Comparison of ENCODE assay signal across 9 mouse cellular contexts in genomic region chr1:144197684-144198083, GRCm38 (mm10). TPM values are rescaled to one million over a fixed set of nuclear protein-coding genes. Genes with fewer than 3 reads are reported as not detected.
A peak's percentile ranks its signal among the peaks of the same experiment; 100 is the strongest.
DNase-seq lines count a peak whose midpoint lies in the region; ATAC-seq and TF ChIP-seq lines count a peak whose summit lies in the region.
"Had no signal": no experiment of that assay in that cellular context is flagged by ENCODE, and none has a peak within 500 bp of the region (broad histone marks: within the 10 kb centered on the region; RNA-seq: fewer than 3 reads in every experiment).

No protein-coding gene starts in this region.

- no peaks in the 10 kb centered on the region for H3K79me2 ChIP-seq in liver, adult 2 months (ENCODE audit: control insufficient read depth, insufficient read depth, low read length)

- no peaks in the 10 kb centered on the region for H3K27me3 ChIP-seq in liver, adult 2 months (ENCODE audit: control insufficient read depth, insufficient read depth, low read length)
- no peaks in the 10 kb centered on the region for H3K27me3 ChIP-seq in liver, embryonic 12.5 days (replicated peaks)
- H3K27me3 ChIP-seq in forebrain, embryonic 14.5 days (replicated peaks; ENCODE audit: control insufficient read depth, insufficient read depth, low read length): no peaks in the 10 kb centered on the region
- H3K27me3 ChIP-seq in limb, embryonic 14.5 days (ENCODE audit: control insufficient read depth, insufficient read depth, low read length): no peaks in the 10 kb centered on the region
- H3K27me3 ChIP-seq: hindbrain, embryonic 15.5 days had no signal

- no peaks in the 10 kb centered on the region for H3K9me3 ChIP-seq in liver, embryonic 12.5 days (replicated peaks)
- H3K9me3 ChIP-seq in forebrain, embryonic 14.5 days (replicated peaks; ENCODE audit: control insufficient read depth, low read length): no peaks in the 10 kb centered on the region
- no peaks in the 10 kb centered on the region for H3K9me3 ChIP-seq in limb, embryonic 14.5 days (ENCODE audit: control insufficient read depth, low read length)
- H3K9me3 ChIP-seq: hindbrain, embryonic 15.5 days had no signal

- no peak overlapping the region for H3K27ac ChIP-seq in liver, adult 2 months (replicated peaks; ENCODE audit: insufficient read depth, low read depth, low read length)
- no peak overlapping the region for H3K27ac ChIP-seq in liver, embryonic 12.5 days
- no peak overlapping the region for H3K27ac ChIP-seq in forebrain, embryonic 14.5 days (ENCODE audit: low read depth, low read length)
- no peak overlapping the region for H3K27ac ChIP-seq in limb, embryonic 14.5 days (replicated peaks; ENCODE audit: low read depth, low read length)
- H3K27ac ChIP-seq: hindbrain, embryonic 15.5 days had no signal

- TF ChIP-seq CTCF in liver, adult 2 months (IDR thresholded peaks at IDR 0.05; ENCODE audit: low read depth, low read length): peak; percentile 57

- no peak for TF ChIP-seq POLR2A in liver, adult 2 months (IDR thresholded peaks at IDR 0.05; ENCODE audit: extremely low read depth, insufficient read depth, low read length)
- no peak for TF ChIP-seq POLR2A in limb, embryonic 14.5 days (IDR thresholded peaks at IDR 0.05; ENCODE audit: borderline replicate concordance, extremely low read depth, insufficient read depth, insufficient read length)

- H3K4me2 ChIP-seq in liver, embryonic 12.5 days: no peak overlapping the region
- no peak overlapping the region for H3K4me2 ChIP-seq in forebrain, embryonic 14.5 days (ENCODE audit: low read length)
- no peak overlapping the region for H3K4me2 ChIP-seq in limb, embryonic 14.5 days (replicated peaks; ENCODE audit: low read depth, low read length, severe bottlenecking)
- H3K4me2 ChIP-seq: hindbrain, embryonic 15.5 days had no signal

- peak; percentile 4 to 17 for DNase-seq in cerebellum, adult 18-20 months
- no peak for DNase-seq in cerebellum, adult 9-11 months
- peak; percentile 36 for DNase-seq in liver, adult 2 months (ENCODE audit: extremely low read depth, low read depth, low spot score)
- DNase-seq in adrenal gland, postnatal 25 days: peak; percentile 9
- DNase-seq in forebrain, embryonic 14.5 days (ENCODE audit: low spot score): peak; percentile 76
- peak; percentile 65 for DNase-seq in limb, embryonic 14.5 days (ENCODE audit: low spot score)
- DNase-seq in retina, postnatal 7 days (ENCODE audit: low read depth, low spot score): peak; percentile 24

- H3K4me1 ChIP-seq in liver, adult 2 months (ENCODE audit: control insufficient read depth, insufficient read depth, low read length): no peaks in the 10 kb centered on the region
- H3K4me1 ChIP-seq in liver, embryonic 12.5 days: no peaks in the 10 kb centered on the region
- no peaks in the 10 kb centered on the region for H3K4me1 ChIP-seq in forebrain, embryonic 14.5 days (ENCODE audit: control insufficient read depth, insufficient read depth, low read length)
- H3K4me1 ChIP-seq in limb, embryonic 14.5 days (ENCODE audit: control insufficient read depth, insufficient read depth, low read length): no peaks in the 10 kb centered on the region
- H3K4me1 ChIP-seq: hindbrain, embryonic 15.5 days had no signal

- H3K9ac ChIP-seq in liver, adult 2 months (ENCODE audit: low read depth, low read length): no peak overlapping the region
- no peak overlapping the region for H3K9ac ChIP-seq in liver, embryonic 12.5 days
- H3K9ac ChIP-seq in forebrain, embryonic 14.5 days (ENCODE audit: low read length): no peak overlapping the region
- H3K9ac ChIP-seq in limb, embryonic 14.5 days (ENCODE audit: low read depth, low read length, severe bottlenecking): no peak overlapping the region
- H3K9ac ChIP-seq: hindbrain, embryonic 15.5 days had no signal

- H3K36me3 ChIP-seq in liver, adult 2 months (ENCODE audit: control insufficient read depth, insufficient read depth, low read length): no peaks in the 10 kb centered on the region
- H3K36me3 ChIP-seq in liver, embryonic 12.5 days: no peaks in the 10 kb centered on the region
- no peaks in the 10 kb centered on the region for H3K36me3 ChIP-seq in forebrain, embryonic 14.5 days (ENCODE audit: control insufficient read depth, insufficient read depth, low read length)
- H3K36me3 ChIP-seq in limb, embryonic 14.5 days (ENCODE audit: control insufficient read depth, insufficient read depth, low read length): no peaks in the 10 kb centered on the region
- H3K36me3 ChIP-seq: hindbrain, embryonic 15.5 days had no signal

- no peak for ATAC-seq in liver, embryonic 12.5 days
- peak; percentile 63; the same call in 1 of the 2 replicates for ATAC-seq in forebrain, embryonic 14.5 days
- ATAC-seq in limb, embryonic 14.5 days (ENCODE audit: low FRiP score, low read depth): no peak

- 31% methylated on average over 3 of the region's 3 CpGs for WGBS in liver, adult 2 months
- 25% methylated on average over 3 of the region's 3 CpGs for WGBS in liver, embryonic 12.5 days (ENCODE audit: insufficient replicate concordance)
- 30% methylated on average over 3 of the region's 3 CpGs for WGBS in forebrain, embryonic 14.5 days
- 24% methylated on average over 3 of the region's 3 CpGs for WGBS in limb, embryonic 14.5 days

- no peak overlapping the region for H3K4me3 ChIP-seq in liver, adult 2 months (ENCODE audit: insufficient read depth, low read depth, low read length)
- H3K4me3 ChIP-seq in liver, embryonic 12.5 days: no peak overlapping the region
- H3K4me3 ChIP-seq in forebrain, embryonic 14.5 days (ENCODE audit: low read depth, low read length): no peak overlapping the region
- no peak overlapping the region for H3K4me3 ChIP-seq in limb, embryonic 14.5 days (replicated peaks; ENCODE audit: low read length)
- H3K4me3 ChIP-seq: hindbrain, embryonic 15.5 days had no signal

RNA-seq across cellular contexts. Expression of gene Rgs13, which starts 20.5 kb away (rescaled TPM):
- 0.18 and 0.47 TPM in 2 replicates for total RNA-seq in liver, adult 2 months (2014; rRNA removed)
- not detected in 2 replicates for polyA plus RNA-seq in liver, adult 2 months (2012; rRNA removed)
- polyA plus RNA-seq in liver, embryonic 12.5 days (2016; fragmentation: Nextera tagmentation; extraction: Ambion mirVana): not detected in 2 replicates
- not detected in 2 replicates for total RNA-seq in adrenal gland, postnatal 25 days (2021)
- 2.3 and 2.7 TPM in 2 replicates for polyA plus RNA-seq in forebrain, embryonic 14.5 days (2014; fragmentation: Nextera tagmentation; extraction: Ambion mirVana)
- polyA plus RNA-seq in limb, embryonic 14.5 days (2012; rRNA removed): 0.19 and 0.23 TPM in 2 replicates
- polyA plus RNA-seq in limb, embryonic 14.5 days (2014; fragmentation: Nextera tagmentation; extraction: Ambion mirVana): 0.47 and 0.67 TPM in 2 replicates

RNA-seq across cellular contexts. Expression of gene Rgs1, which starts 51.4 kb away (rescaled TPM):
- 2.1 and 2.8 TPM in 2 replicates for total RNA-seq in liver, adult 2 months (2014; rRNA removed)
- polyA plus RNA-seq in liver, adult 2 months (2012; rRNA removed): not detected in 2 replicates
- polyA plus RNA-seq in liver, embryonic 12.5 days (2016; fragmentation: Nextera tagmentation; extraction: Ambion mirVana): 0.16 and 1.2 TPM in 2 replicates
- 0.30 TPM in 1 of 2 replicates, not detected in the other for total RNA-seq in adrenal gland, postnatal 25 days (2021)
- not detected in 2 replicates for polyA plus RNA-seq in forebrain, embryonic 14.5 days (2014; fragmentation: Nextera tagmentation; extraction: Ambion mirVana)
- polyA plus RNA-seq in limb, embryonic 14.5 days (2012; rRNA removed): 0.34 and 0.40 TPM in 2 replicates
- 0.51 and 1.2 TPM in 2 replicates for polyA plus RNA-seq in limb, embryonic 14.5 days (2014; fragmentation: Nextera tagmentation; extraction: Ambion mirVana)
- polyA plus RNA-seq: hindbrain, embryonic 15.5 days had no signal
